10 mouse cellular contexts compared by ENCODE assay signal in the genomic region with DNA sequence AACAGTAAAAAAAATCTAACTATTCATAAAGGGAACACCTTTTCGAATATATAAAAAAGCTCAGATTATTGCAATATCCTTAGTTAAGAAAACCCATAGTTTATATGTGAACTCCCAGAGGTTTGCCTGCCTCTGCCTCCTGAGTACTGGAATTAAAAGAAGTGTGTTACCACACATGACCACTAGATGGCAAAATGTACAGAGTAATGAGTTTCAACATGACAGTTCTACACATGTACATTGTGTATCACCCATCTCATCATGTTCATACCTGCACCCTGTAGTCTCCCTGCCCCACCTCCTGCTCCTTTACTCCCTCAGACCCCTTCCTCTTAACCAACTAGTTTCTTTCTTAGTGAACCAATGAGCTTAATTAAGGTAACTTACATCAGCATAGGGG. TPM values are rescaled to one million over a fixed set of nuclear protein-coding genes. Genes with fewer than 3 reads are reported as not detected.
DNase-seq lines count a peak whose midpoint lies in the region; ATAC-seq and TF ChIP-seq lines count a peak whose summit lies in the region.
"Had no signal": no experiment of that assay in that cellular context is flagged by ENCODE, and none has a peak within 500 bp of the region (broad histone marks: within the 10 kb centered on the region; RNA-seq: fewer than 3 reads in every experiment).

No protein-coding gene starts in this region.

- WGBS in heart, postnatal 0 days, result 39% methylated on average over 1 of the region's 1 CpGs
- 59% methylated on average over 1 of the region's 1 CpGs for WGBS in liver, postnatal 0 days (ENCODE audit: insufficient replicate concordance)
- WGBS in hindbrain, embryonic 13.5 days, result 71% methylated on average over 1 of the region's 1 CpGs

- ATAC-seq in heart, postnatal 0 days (ENCODE audit: insufficient read depth, low read depth), result no peak
- ATAC-seq in liver, postnatal 0 days, result no peak
- no peak for ATAC-seq in hindbrain, embryonic 13.5 days (ENCODE audit: low FRiP score)

- H3K4me3 ChIP-seq in heart, postnatal 0 days (ENCODE audit: low read depth, low read length), result no peak overlapping the region
- no peak overlapping the region for H3K4me3 ChIP-seq in liver, postnatal 0 days (ENCODE audit: low read depth, low read length)
- no peak overlapping the region for H3K4me3 ChIP-seq in hindbrain, embryonic 13.5 days
- H3K4me3 ChIP-seq: forebrain, embryonic 12.5 days had no signal

- intact Hi-C loops in heart, postnatal 25 days (cut with DNase I), result loop anchor here (2.0 kb wide), 1 partner anchor 37 kb away; no protein-coding TSS in a partner anchor

- DNase-seq in heart, postnatal 0 days (ENCODE audit: low spot score), result no peak
- DNase-seq in heart, postnatal 25 days (ENCODE audit: low spot score), result no peak
- peak; percentile 14 to 33 for DNase-seq in B cell, adult 2 months
- peak; percentile 49 for DNase-seq in NIH3T3 (ENCODE audit: low read depth)
- DNase-seq in liver, postnatal 0 days, result no peak
- DNase-seq in neural tube, embryonic 10.5 days (ENCODE audit: extremely low spot score, low spot score), result no peak
- no peak for DNase-seq in layer of hippocampus, postnatal 25 days (ENCODE audit: extremely low spot score in 1 of 2, low spot score in 1 of 2)
- DNase-seq: adrenal gland, postnatal 25 days had no signal

- H3K36me3 ChIP-seq in heart, postnatal 0 days (replicated peaks; ENCODE audit: control insufficient read depth, insufficient read depth, low read length), result no peaks in the 10 kb centered on the region
- peaks cover 13% of the 10 kb centered on the region for H3K36me3 ChIP-seq in liver, postnatal 0 days (replicated peaks; ENCODE audit: insufficient read depth, low read length)
- no peaks in the 10 kb centered on the region for H3K36me3 ChIP-seq in hindbrain, embryonic 13.5 days
- H3K36me3 ChIP-seq: forebrain, embryonic 12.5 days had no signal

- H3K27me3 ChIP-seq in heart, postnatal 0 days (ENCODE audit: control insufficient read depth, insufficient read depth, low read length), result no peaks in the 10 kb centered on the region
- no peaks in the 10 kb centered on the region for H3K27me3 ChIP-seq in liver, postnatal 0 days (ENCODE audit: insufficient read depth, low read length)
- H3K27me3 ChIP-seq in hindbrain, embryonic 13.5 days, result no peaks in the 10 kb centered on the region
- H3K27me3 ChIP-seq: forebrain, embryonic 12.5 days had no signal

- no peaks in the 10 kb centered on the region for H3K9me3 ChIP-seq in heart, postnatal 0 days (replicated peaks; ENCODE audit: control insufficient read depth, low read length)
- H3K9me3 ChIP-seq in liver, postnatal 0 days (ENCODE audit: low read length), result no peaks in the 10 kb centered on the region
- no peaks in the 10 kb centered on the region for H3K9me3 ChIP-seq in hindbrain, embryonic 13.5 days
- H3K9me3 ChIP-seq: forebrain, embryonic 12.5 days had no signal

- H3K4me2 ChIP-seq in heart, postnatal 0 days (ENCODE audit: low read depth, low read length), result no peak overlapping the region
- no peak overlapping the region for H3K4me2 ChIP-seq in liver, postnatal 0 days (ENCODE audit: low read depth, low read length)
- H3K4me2 ChIP-seq in hindbrain, embryonic 13.5 days, result no peak overlapping the region
- H3K4me2 ChIP-seq: forebrain, embryonic 12.5 days had no signal

- H3K27ac ChIP-seq in heart, postnatal 0 days (ENCODE audit: low read depth), result no peak overlapping the region
- H3K27ac ChIP-seq in liver, postnatal 0 days (ENCODE audit: low read depth), result no peak overlapping the region
- no peak overlapping the region for H3K27ac ChIP-seq in hindbrain, embryonic 13.5 days
- H3K27ac ChIP-seq: forebrain, embryonic 12.5 days had no signal

- H3K4me1 ChIP-seq in heart, postnatal 0 days (ENCODE audit: control insufficient read depth, insufficient read depth), result no peaks in the 10 kb centered on the region
- peaks cover 7% of the 10 kb centered on the region for H3K4me1 ChIP-seq in liver, postnatal 0 days (ENCODE audit: insufficient read depth)
- no peaks in the 10 kb centered on the region for H3K4me1 ChIP-seq in hindbrain, embryonic 13.5 days (replicated peaks)
- H3K4me1 ChIP-seq: forebrain, embryonic 12.5 days had no signal

- no peak for TF ChIP-seq EP300 in heart, postnatal 0 days (IDR thresholded peaks at IDR 0.05; ENCODE audit: low read depth)
- no peak for TF ChIP-seq EP300 in liver, postnatal 0 days (IDR thresholded peaks at IDR 0.05; ENCODE audit: low read depth)

- no peak overlapping the region for H3K9ac ChIP-seq in heart, postnatal 0 days (replicated peaks; ENCODE audit: low read depth, low read length)
- H3K9ac ChIP-seq in liver, postnatal 0 days (replicated peaks), result no peak overlapping the region
- H3K9ac ChIP-seq in hindbrain, embryonic 13.5 days, result no peak overlapping the region
- H3K9ac ChIP-seq: forebrain, embryonic 12.5 days had no signal

- 0 out of 2 replicates have a peak, but pooled peaks have one; percentile 27 for TF ChIP-seq CTCF in heart, postnatal 0 days (IDR thresholded peaks at IDR 0.05; ENCODE audit: low read depth)
- TF ChIP-seq CTCF in liver, postnatal 0 days (IDR thresholded peaks at IDR 0.05; ENCODE audit: low read depth), result peak; percentile 80

RNA-seq across cellular contexts. Expression of a gene that starts 12.0 kb away (rescaled TPM):
- total RNA-seq in heart, postnatal 0 days (2014; rRNA removed; ENCODE audit: low replicate concordance), result 2.4 TPM in 1 of 2 replicates, not detected in the other
- 0.08 and 0.20 TPM in 2 replicates for polyA plus RNA-seq in heart, postnatal 0 days (2015; fragmentation: Nextera tagmentation; extraction: Ambion mirVana)
- total RNA-seq in heart, postnatal 25 days (2021), result not detected
- 135 TPM in 2 replicates for polyA plus RNA-seq in liver, postnatal 0 days (2015; fragmentation: Nextera tagmentation; extraction: Ambion mirVana)
- total RNA-seq in layer of hippocampus, postnatal 25 days (2021), result not detected
- 0.04 TPM in 1 of 2 replicates, not detected in the other for polyA plus RNA-seq in hindbrain, embryonic 13.5 days (2015; fragmentation: Nextera tagmentation; extraction: Ambion mirVana)
- total RNA-seq: adrenal gland, postnatal 25 days had no signal
- polyA plus RNA-seq: forebrain, embryonic 12.5 days had no signal

Comparison
In these comparisons a context has a peak if more than half of its experiments do, and no peak if none do; other contexts are left out.
1. DNase-seq: peak in B cell, adult 2 months (2 of 2) and NIH3T3 (single experiment); none in heart, postnatal 0 days (single experiment), heart, postnatal 25 days (single experiment), liver, postnatal 0 days (single experiment), neural tube, embryonic 10.5 days (single experiment) and layer of hippocampus, postnatal 25 days (0 of 2).